Mouse (Mus musculus): ENCODE results near the gene Vmn2r86.
"Not testable (repeated sequence)": the region's sequence is repeated elsewhere in the genome, so short reads cannot be mapped to it uniquely, and the experiment has no call there.

Gene Vmn2r86

DNA sequence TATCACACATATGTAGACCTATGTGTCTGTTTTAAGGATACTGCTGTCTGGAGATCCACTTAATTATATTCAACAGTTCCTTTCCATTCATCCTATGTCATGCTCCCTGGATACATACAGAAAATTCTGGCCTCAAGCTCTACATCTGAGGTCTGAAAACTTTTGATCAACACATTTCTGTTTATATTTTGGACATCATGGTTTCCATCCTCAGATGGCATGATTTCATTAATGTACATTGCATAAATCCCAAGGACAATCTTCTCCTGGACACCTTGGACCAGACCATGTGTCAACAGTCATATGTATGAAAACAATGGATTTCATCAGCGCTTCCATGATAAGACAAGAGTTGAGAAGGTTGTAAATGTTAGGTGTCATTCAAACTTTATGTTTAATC is at the start of gene Vmn2r86:
Gene Vmn2r86, minus strand, starts transcription at position 101 of the 400 bp plus-strand sequence.
- not testable (repeated sequence) for DNase-seq

DNA sequence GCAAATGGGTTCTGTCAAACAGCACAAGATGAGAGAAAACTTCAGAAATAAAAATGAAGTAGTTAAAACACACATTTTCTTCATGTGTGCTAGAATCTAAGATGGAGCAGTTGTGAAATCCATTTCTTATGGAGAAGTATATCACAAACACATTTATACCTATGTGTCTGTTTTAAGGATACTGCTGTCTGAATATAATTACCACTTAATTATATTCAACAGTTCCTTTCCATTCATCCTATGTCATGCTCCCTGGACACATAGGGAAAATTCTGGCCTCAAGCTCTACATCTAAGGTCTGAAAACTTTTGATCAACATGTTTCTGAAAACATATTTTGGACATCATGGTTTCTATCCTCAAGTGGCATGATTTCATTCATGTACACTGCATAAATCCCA is 41.4 kb upstream of the Vmn2r86 start, which contains the start of gene Vmn2r87:
Gene Vmn2r87, minus strand, starts transcription at position 101 of the 400 bp plus-strand sequence.
- DNase-seq, result no peak

DNA sequence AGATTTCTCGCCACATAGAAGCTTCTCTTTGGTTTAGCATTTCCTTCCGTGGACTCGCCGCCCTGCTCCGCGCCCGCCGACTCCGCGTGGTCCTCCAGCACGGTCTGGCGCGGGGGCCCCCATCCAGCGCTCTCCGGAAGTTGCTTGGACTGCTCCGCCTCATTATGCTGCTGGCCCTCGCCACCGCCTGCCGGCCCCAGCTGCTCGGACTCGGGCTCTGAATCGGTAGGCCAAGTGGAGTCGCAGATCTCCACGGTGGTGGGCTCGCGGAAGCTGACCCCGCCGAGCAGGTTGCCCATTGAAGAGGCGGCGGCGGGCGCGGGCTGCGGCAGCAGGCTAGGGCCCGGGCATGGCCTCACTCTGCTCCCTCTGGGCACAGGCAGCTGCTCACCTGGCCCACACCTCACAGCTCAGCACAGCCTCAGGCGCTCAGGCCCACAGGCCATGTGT is 14.5 kb upstream of the Vmn2r86 start:
- peak; percentile 57 to 63 for DNase-seq

DNA sequence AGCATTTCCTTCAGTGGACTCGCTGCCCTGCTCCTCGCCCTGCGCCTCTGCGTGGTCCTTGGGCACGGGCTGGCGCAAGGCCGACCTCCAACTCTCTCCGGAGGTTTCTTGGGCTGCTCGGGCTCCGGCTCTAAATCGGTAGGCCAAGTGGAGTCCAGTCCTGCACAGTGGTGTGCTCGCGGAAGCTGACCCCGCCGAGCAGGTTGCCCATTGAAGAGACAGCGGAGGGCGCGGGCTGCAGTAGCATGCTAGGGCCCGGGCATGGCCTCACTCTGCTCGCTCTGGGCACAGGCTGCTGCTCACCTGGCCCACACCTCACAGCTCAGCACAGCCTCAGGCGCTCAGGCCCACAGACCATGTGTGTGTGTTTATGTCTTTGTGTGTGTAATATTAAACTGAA is 11.1 kb downstream of the Vmn2r86 start:
- peak in 1 of 2 experiments; percentile 3 for DNase-seq

DNA sequence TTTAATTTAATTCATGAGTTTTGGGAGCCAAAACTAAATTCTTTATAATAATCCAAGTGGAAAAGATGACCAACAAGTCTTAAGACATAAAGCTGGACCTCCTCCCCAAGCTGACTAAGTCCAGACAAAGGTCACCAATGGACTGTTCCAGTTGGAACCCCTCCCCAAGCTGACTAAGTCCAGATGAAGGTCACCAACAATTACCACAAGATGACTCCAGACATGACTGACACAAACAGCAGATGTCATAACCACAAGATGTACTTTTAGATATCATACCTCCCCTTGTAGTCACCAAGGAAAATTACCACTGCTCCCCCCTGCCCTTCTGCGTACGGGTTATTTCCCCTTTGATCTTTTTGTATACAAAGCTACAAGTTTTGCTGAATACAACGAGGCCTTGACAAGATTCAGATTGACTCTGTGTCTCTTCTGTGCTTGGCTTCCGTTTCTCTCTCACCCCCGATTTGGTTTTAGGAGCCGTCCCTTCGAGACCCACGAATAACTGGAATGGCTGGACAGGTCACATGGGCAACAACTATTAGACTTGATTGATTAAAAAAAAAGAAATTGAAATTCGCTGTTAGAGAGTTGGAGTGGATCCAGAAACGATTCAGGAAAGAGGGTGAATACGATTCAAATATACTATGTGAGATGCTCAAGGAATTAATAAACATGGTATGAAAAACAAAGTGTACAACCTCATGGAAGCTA is 21.5 kb downstream of the Vmn2r86 start:
- DNase-seq, result not testable (repeated sequence)

DNA sequence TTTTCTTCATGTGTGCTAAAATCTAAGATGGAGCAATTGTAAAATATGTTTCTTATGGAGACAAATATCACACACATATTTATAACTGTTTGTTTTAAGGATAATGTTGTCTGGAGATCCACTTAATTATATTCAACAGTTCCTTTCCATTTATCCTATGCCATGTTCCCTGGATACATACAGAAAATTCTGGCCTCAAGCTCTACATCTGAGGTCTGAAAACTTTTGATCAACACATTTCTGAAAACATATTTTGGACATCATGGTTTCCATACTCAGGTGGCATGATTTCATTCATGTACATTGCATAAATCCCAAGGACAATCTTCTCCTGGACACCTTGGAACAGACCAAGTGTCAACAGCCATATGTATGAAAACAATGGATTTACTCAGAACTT is 26.2 kb downstream of the Vmn2r86 start, which contains the start of gene Vmn2r85:
Gene Vmn2r85, minus strand, starts transcription at position 101 of the 400 bp plus-strand sequence.
- DNase-seq, result not testable (repeated sequence)

DNA sequence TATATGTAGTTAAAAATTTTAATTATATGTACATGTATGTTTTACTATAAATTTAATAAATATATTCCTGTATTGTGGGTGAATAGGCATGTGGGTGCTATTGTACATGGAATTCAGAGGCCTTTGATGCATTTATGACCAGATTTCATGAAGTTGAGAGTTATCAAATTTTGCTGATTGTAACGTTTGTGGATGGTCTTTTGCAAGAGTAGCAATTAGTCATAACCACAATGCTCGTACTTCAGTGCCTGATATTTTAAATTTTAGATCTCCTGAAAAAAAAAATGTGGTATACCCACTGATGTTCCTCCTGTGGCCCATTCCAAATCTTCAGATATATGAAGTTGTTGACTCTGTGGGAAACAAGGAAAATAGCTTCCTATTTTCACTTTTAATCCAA is 33.5 kb downstream of the Vmn2r86 start:
- not testable (repeated sequence) for DNase-seq

DNA sequence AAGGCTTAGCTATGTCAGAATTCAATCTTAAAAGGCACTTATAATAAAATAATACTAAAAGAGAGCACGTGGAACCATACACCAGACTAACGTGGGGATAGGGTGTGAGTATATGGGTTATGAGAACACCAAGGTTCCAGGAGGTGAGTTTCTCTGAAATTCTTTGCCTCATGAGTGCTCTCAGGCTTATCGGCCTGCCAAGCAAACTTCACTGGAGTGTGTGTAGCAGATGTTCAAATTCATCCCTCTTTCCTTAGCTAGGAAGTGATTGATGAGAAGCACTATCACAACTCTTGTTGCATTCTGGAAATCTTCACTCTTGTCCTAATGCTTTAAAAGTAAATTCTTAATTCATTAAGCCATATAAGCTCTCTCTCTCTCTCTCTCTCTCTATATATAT is 35.4 kb downstream of the Vmn2r86 start:
- DNase-seq, result no peak

DNA sequence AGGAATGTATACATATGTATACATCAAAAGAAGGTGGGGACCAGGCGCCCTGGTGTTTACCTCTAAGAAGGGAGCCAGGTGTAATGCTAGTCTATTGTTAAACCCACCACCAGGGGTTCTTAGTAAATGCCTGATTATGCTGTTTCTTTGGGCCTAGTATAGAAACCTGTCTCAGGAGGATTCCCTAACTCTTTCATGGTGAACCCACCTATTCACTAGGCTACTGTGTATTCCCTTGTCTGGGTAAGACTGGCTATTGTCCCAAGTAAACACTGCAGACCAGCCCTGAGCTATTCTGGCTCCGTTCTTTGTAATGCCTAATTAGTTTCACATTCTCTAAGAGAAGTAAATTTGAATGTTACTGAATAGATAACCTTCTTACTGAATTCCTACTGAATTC is 35.9 kb downstream of the Vmn2r86 start:
- not testable (repeated sequence) for DNase-seq

DNA sequence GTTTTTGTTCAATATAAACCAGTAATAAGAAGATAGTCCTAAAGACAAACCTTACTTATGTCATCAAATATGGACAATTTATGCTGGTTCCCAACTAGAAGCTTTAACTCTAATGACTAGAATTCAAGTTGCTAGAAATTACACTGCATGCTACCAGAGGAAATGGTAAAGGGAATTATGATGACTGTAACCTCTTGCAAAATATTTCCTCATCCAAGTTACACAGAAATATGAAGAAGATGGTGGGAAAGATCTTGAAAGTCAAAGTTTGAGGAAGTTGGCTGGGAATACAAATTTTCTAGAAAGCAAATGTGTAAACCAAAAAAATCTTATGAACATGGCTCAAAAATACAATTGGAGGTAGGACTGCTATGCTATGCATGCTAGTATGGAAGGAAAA is 39.5 kb downstream of the Vmn2r86 start:
- not testable (repeated sequence) for DNase-seq

DNA sequence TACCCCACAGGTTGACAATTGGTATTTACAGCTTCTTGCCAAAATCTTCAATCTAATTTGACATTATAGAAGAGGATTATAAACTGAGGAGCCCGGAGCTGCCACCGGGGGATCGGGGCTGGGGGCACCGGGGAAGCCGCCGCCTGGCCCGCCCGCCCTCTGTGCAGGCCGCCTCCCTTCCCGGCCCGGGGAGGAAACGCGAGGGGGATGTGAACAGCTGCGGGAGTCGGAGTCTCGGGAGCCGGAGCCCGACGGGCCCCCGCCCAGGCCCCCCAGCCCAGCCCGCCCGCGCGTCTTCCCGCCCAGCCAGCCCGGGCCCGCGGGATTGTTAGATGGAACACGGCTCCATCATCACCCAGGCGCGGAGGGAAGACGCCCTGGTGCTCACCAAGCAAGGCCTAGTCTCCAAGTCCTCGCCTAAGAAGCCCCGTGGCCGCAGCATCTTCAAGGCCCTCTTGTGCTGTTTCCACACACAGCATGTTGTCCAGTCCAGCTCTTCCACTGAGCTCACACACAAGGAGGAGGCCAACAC is 43.6 kb downstream of the Vmn2r86 start:
- not testable (repeated sequence) for DNase-seq

DNA sequence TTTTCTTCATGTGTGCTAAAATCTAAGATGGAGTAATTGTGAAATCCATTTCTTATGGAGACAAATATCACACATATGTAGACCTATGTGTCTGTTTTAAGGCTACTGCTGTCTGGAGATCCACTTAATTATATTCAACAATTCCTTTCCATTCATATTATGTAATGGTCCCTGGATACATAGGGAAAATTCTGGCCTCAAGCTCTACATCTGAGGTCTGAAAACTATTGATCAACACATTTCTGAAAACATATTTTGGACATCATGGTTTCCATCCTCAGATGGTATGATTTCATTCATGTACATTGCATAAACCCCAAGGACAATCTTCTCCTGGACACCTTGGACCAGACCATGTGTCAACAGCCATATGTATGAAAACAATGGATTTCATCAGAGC is 61.6 kb downstream of the Vmn2r86 start, which contains the start of gene Vmn2r84:
Gene Vmn2r84, minus strand, starts transcription at position 101 of the 400 bp plus-strand sequence.
- no peak for DNase-seq

Measured in kidney, postnatal 4 days (tissue).